Mouse (Mus musculus): ENCODE measurements around the gene Zfp827. TPM values are rescaled to one million over a fixed set of nuclear protein-coding genes. Genes with fewer than 3 reads are reported as not detected.

Gene Zfp827
- total and polyA plus RNA-seq, 2 experiments from 2014 or later = 6.1 to 23.3 TPM

GRCm38 (mm10) chr8:79042252-79042651, 14.0 kb downstream of the Zfp827 start:
- Histone ChIP-seq H3K27me3 (ENCODE audit: insufficient read depth, low read length) (no peaks in the 10 kb centered on the region), H3K36me3 (ENCODE audit: insufficient read depth) (peaks cover 3% of the 10 kb centered on the region; the same call in 1 of the 2 replicates), H3K27ac (ENCODE audit: low read depth, low read length) (no peak overlapping the region), H3K4me2 (ENCODE audit: low read depth) (no peak overlapping the region), H3K4me3 (ENCODE audit: low read depth, low read length) (no peak overlapping the region), H3K9ac (no peak overlapping the region), H3K4me1 (ENCODE audit: insufficient read depth) (no peaks in the 10 kb centered on the region), H3K9me3 (ENCODE audit: low read length) (no peaks in the 10 kb centered on the region)
- TF ChIP-seq CTCF (IDR thresholded peaks at IDR 0.05; ENCODE audit: low read depth) = no peak
- DNase-seq (no peak), ATAC-seq (no peak)
- 85% methylated on average over 3 of the region's 3 CpGs for WGBS

GRCm38 (mm10) chr8:79044673-79045072, 16.4 kb downstream of the Zfp827 start:
- Histone ChIP-seq H3K27me3 (ENCODE audit: insufficient read depth, low read length) (no peaks in the 10 kb centered on the region), H3K9ac (no peak overlapping the region), H3K4me1 (ENCODE audit: insufficient read depth) (no peaks in the 10 kb centered on the region), H3K9me3 (ENCODE audit: low read length) (no peaks in the 10 kb centered on the region), H3K36me3 (ENCODE audit: insufficient read depth) (peaks cover 2% of the 10 kb centered on the region; the same call in 1 of the 2 replicates), H3K27ac (ENCODE audit: low read depth, low read length) (no peak overlapping the region), H3K4me3 (ENCODE audit: low read depth, low read length) (no peak overlapping the region), H3K4me2 (ENCODE audit: low read depth) (no peak overlapping the region)
- 96% methylated on average over 5 of the region's 5 CpGs for WGBS
- ATAC-seq (no peak), DNase-seq (no peak)
- TF ChIP-seq CTCF (IDR thresholded peaks at IDR 0.05; ENCODE audit: low read depth) = no peak

- no peaks in the 10 kb centered on the region for H3K4me1 ChIP-seq (ENCODE audit: insufficient read depth)
- H3K4me3 ChIP-seq (ENCODE audit: low read depth, low read length) = no peak overlapping the region
- no peak for TF ChIP-seq CTCF (IDR thresholded peaks at IDR 0.05; ENCODE audit: low read depth)
- H3K27ac ChIP-seq (ENCODE audit: low read depth, low read length) = no peak overlapping the region
- no peak overlapping the region for H3K9ac ChIP-seq
- H3K4me2 ChIP-seq (ENCODE audit: low read depth) = no peak overlapping the region
- no peak for DNase-seq
- H3K36me3 ChIP-seq (ENCODE audit: insufficient read depth) = no peaks in the 10 kb centered on the region
- WGBS = 64% methylated on average over 4 of the region's 4 CpGs
- H3K9me3 ChIP-seq (ENCODE audit: low read length) = no peaks in the 10 kb centered on the region
- no peaks in the 10 kb centered on the region for H3K27me3 ChIP-seq (ENCODE audit: insufficient read depth, low read length)
- no peak for ATAC-seq
Measured at GRCm38 (mm10) chr8:79046659-79047058, 18.4 kb downstream of the Zfp827 start.

GRCm38 (mm10) chr8:79048388-79049005, 20.3 kb downstream of the Zfp827 start:
- Histone ChIP-seq H3K4me1 (ENCODE audit: insufficient read depth) (no peaks in the 10 kb centered on the region), H3K36me3 (ENCODE audit: insufficient read depth) (no peaks in the 10 kb centered on the region), H3K9ac (no peak overlapping the region), H3K4me3 (ENCODE audit: low read depth, low read length) (no peak overlapping the region), H3K27me3 (ENCODE audit: insufficient read depth, low read length) (no peaks in the 10 kb centered on the region), H3K27ac (ENCODE audit: low read depth, low read length) (no peak overlapping the region), H3K4me2 (ENCODE audit: low read depth) (no peak overlapping the region), H3K9me3 (ENCODE audit: low read length) (no peaks in the 10 kb centered on the region)
- TF ChIP-seq CTCF (IDR thresholded peaks at IDR 0.05; ENCODE audit: low read depth) = no peak
- ATAC-seq (no peak), DNase-seq (no peak)
- WGBS = 89% methylated on average over 6 of the region's 6 CpGs

GRCm38 (mm10) chr8:79054222-79054621, 26.0 kb downstream of the Zfp827 start:
- TF ChIP-seq CTCF (IDR thresholded peaks at IDR 0.05; ENCODE audit: low read depth) = no peak
- Histone ChIP-seq H3K27ac (ENCODE audit: low read depth, low read length) (no peak overlapping the region), H3K36me3 (ENCODE audit: insufficient read depth) (no peaks in the 10 kb centered on the region), H3K9me3 (ENCODE audit: low read length) (no peaks in the 10 kb centered on the region), H3K4me3 (ENCODE audit: low read depth, low read length) (no peak overlapping the region), H3K27me3 (ENCODE audit: insufficient read depth, low read length) (no peaks in the 10 kb centered on the region), H3K4me2 (ENCODE audit: low read depth) (no peak overlapping the region), H3K9ac (no peak overlapping the region), H3K4me1 (ENCODE audit: insufficient read depth) (no peaks in the 10 kb centered on the region)
- ATAC-seq (no peak), DNase-seq (no peak)
- 84% methylated on average over 6 of the region's 6 CpGs for whole genome bisulfite sequencing

- Histone ChIP-seq H3K36me3 (ENCODE audit: insufficient read depth) (peaks cover 12% of the 10 kb centered on the region), H3K4me3 (ENCODE audit: low read depth, low read length) (no peak overlapping the region), H3K27ac (ENCODE audit: low read depth, low read length) (no peak overlapping the region), H3K9me3 (ENCODE audit: low read length) (no peaks in the 10 kb centered on the region), H3K4me2 (ENCODE audit: low read depth) (no peak overlapping the region), H3K9ac (no peak overlapping the region), H3K4me1 (ENCODE audit: insufficient read depth) (no peaks in the 10 kb centered on the region), H3K27me3 (ENCODE audit: insufficient read depth, low read length) (no peaks in the 10 kb centered on the region)
- DNase-seq (no peak), ATAC-seq (no peak)
- TF ChIP-seq CTCF (IDR thresholded peaks at IDR 0.05; ENCODE audit: low read depth) = no peak
- 96% methylated on average over 3 of the region's 3 CpGs for WGBS
Measured at GRCm38 (mm10) chr8:79057179-79057578, 28.9 kb downstream of the Zfp827 start.

GRCm38 (mm10) chr8:79059361-79059760, 31.1 kb downstream of the Zfp827 start:
- no peaks in the 10 kb centered on the region for H3K9me3 ChIP-seq (ENCODE audit: low read length)
- H3K9ac ChIP-seq = no peak overlapping the region
- no peak for DNase-seq
- 79% methylated on average over 4 of the region's 4 CpGs for WGBS
- TF ChIP-seq CTCF (IDR thresholded peaks at IDR 0.05; ENCODE audit: low read depth) = peak; percentile 14; the same call in 1 of the 2 replicates
- no peak overlapping the region for H3K27ac ChIP-seq (ENCODE audit: low read depth, low read length)
- H3K4me2 ChIP-seq (ENCODE audit: low read depth) = no peak overlapping the region
- H3K4me3 ChIP-seq (ENCODE audit: low read depth, low read length) = no peak overlapping the region
- H3K4me1 ChIP-seq (ENCODE audit: insufficient read depth) = no peaks in the 10 kb centered on the region
- ATAC-seq = no peak
- H3K27me3 ChIP-seq (ENCODE audit: insufficient read depth, low read length) = no peaks in the 10 kb centered on the region
- H3K36me3 ChIP-seq (ENCODE audit: insufficient read depth) = peaks cover 12% of the 10 kb centered on the region

Data from forebrain, postnatal 0 days (tissue).